Mouse (Mus musculus) olfactory bulb, adult 2 months (tissue): Measurements from ENCODE around the gene Pmpcb.

Experiments used
- CTCF ChIP-seq: fragments of 200-500 bp; IDR thresholded peaks from 2 replicates; pipeline ENCODE4 v1.5.1; 2012; ENCODE audit warnings: low read depth, mild to moderate bottlenecking, low read length, moderate library complexity; ENCODE audit not compliant: insufficient read depth
- POLR2A ChIP-seq: fragments of 200-500 bp; IDR thresholded peaks from 2 replicates; pipeline ENCODE4 v1.6.1; 2012; ENCODE audit warnings: mild to moderate bottlenecking, low read depth, low read length, moderate library complexity; ENCODE audit not compliant: insufficient read depth

DNA sequence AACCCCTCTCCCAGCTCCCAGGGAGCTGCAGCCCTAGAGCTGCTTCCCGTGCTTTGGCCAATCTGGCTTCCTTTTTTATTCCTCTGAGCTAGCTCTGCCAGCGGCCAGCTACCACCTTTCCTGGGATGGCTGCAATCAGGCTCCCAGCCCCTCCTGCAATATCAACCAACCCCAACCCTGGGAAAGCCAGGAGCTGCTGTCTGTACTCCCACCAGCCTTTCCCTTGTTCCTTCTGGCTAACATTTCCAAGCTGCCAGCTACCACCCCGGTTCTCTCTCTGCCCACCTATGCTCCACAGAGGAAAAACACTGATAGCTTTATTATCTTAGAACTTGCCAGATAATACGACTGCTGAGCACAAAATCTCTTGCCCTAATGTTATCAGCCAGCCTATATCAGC is 67.9 kb downstream of the Pmpcb start:
- TF ChIP-seq POLR2A: no peak
- no peak for TF ChIP-seq CTCF
